Mouse (Mus musculus) kidney, adult 2 months (tissue): ENCODE data around the gene Cxcl14.

Source experiments
- CTCF ChIP-seq: fragments of 200-500 bp; conservative IDR thresholded peaks from 2 replicates; pipeline ENCODE4 v1.5.1; 2011; ENCODE audit warnings: low read depth, mild to moderate bottlenecking, control low read depth, low read length, moderate library complexity, mixed read lengths; ENCODE audit not compliant: insufficient read depth, insufficient read length
- POLR2A ChIP-seq: fragments of 200-500 bp; IDR thresholded peaks from one replicate; pipeline ENCODE4 v1.6.1; 2011; ENCODE audit warnings: low read depth, low read length, control low read depth

- no peak for TF ChIP-seq CTCF
- no peak for TF ChIP-seq POLR2A
These were observed 3.0 kb upstream of the Cxcl14 start for GRCm38 (mm10) chr13:56299336-56299735.
